Mouse (Mus musculus): ENCODE data around the gene Pramef25.
"Not testable (repeated sequence)": the region's sequence is repeated elsewhere in the genome, so short reads cannot be mapped to it uniquely, and the experiment has no call there.

Gene Pramef25

DNA sequence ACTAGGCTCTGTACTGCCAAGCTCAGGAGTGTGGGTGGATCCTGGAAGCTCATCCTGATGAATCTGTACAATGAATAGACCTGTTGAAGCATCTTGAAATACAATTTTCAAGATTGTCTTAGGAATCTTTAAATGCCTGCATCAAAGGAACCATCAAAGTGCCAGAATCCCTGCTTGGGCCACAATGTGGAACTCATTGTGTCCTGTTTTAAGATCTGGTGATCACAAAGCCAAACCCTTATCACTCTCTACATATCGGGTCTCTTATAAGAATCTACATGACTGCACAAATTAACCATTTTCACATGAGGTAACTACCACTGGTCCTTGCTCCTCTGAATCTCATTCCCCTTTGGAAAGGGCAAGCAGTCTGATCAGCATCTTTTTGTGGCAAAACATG lies at the start of gene Pramef25:
Gene Pramef25, minus strand, starts transcription at position 101 of the 400 bp plus-strand sequence.
- not testable (repeated sequence) for DNase-seq (ENCODE audit: low read depth)

DNA sequence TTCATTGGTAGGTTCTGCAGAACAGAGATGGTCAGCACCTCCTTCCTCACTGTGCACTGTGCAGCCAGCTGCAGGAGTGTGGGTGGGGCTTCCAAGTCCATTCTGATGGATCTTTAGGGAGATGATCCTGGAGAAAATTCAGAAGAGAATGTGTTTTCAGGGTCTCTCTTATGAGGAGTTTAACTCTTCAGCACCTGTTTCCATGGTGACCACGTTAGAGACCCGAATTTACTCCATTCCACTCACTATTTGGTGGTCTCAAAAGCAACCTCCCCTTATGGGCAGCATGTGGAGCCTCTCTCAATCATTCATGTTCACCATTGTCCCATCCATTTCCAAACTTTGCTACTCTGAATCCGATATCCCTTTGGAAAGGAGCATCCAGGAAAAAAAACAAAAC lies 43.5 kb upstream of the Pramef25 start, which contains the start of gene Pramef17:
Gene Pramef17, minus strand, starts transcription at position 101 of the 400 bp plus-strand sequence.
- not testable (repeated sequence) for DNase-seq (ENCODE audit: low read depth)

DNA sequence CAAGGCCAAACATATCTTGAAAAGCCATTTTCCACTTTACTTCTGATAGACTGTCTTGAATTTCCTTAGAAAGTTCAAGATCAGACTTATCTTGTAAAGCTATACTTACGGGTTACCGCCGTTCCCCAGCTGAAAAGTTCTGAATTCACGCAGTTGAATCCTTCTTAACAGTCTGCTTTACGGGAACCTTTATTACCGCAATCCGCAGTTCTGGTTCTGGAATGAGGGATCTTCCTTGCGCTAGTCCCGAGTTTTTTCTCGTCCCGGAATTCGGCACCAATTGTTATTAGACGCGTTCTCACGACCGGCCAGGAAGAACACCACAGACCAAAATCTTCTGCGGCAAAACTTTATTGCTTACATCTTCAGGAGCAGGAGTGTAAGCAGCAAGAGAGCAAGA lies 37.3 kb upstream of the Pramef25 start:
- not testable (repeated sequence) for DNase-seq (ENCODE audit: low read depth)

DNA sequence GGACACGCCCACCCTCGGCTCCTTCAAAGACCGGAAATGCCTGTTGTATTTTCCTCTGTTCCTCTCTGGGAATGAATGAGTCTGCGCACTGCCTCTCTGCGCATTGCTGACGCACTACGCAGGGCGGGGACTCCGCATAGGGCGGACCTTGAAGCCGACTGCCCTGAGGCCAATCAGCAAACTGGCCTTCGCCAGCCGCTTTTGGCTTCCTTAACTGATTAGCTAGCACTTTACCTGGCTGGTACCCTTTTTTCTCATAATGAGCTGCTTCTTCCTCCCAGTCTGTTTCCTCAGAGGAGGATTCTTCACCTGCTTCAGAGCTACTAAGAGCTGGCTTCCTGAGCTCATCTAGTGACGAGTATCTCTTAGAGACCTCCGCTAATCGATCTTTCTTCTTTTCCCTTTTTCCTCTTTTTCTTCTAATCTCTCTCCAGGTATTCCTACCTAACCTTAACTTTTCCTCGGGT lies 36.7 kb upstream of the Pramef25 start:
- not testable (repeated sequence) for DNase-seq (ENCODE audit: low read depth)

DNA sequence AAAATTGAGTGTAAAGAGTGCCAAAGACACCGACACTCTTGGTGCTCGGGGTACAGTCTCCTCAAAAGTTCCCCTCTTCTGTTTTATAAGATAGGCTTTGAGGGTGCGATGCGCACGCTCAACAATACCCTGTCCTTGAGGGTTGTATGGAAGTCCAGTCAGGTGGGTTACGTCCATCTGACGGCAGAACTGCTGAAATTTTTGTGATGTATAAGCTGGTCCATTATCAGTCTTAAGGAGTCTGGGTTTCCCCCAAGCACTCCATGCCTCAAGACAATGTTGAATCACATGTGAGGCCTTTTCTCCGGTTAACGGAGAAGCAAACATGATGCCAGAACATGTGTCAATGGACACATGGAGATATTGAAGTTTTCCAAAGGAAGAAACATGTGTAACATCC lies 34.9 kb upstream of the Pramef25 start:
- not testable (repeated sequence) for DNase-seq (ENCODE audit: low read depth)

DNA sequence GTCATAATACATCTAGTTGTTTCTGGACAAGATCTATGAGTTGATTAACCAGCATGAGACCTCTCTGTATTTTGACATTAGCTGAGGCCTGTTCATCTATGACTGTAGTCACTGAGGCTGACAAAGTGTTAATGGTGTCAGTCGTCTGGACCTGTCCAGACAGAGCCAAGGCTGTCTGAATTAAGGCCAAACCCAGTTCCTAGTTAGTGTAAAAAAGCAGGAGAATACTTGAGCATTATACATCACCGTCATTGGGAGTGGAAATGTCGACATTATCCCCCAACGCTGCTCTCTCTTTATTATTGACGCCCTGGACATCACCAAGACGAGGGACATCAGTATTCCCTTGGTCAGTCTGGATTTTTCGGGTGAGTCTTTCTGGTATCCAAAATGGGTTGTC lies 34.3 kb upstream of the Pramef25 start:
- DNase-seq (ENCODE audit: low read depth): not testable (repeated sequence)

DNA sequence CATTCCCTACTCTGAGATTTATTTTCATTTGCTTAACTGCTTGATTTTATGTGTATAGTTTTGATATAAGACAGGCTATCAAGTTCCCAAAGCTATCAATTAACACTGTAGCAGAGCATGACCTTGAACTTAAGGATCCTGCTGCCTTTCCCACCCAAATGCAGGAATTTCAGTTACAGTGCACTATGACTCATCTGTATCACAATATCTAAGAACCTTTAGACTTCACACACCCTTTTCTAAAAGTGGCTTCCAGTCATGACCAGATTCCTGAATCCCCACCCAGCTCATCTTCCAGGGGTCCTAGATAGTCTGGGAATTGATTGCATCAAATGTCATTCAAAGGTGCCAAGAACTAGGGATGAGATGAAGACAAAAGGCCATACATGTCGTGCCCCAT lies 32.6 kb upstream of the Pramef25 start:
- DNase-seq (ENCODE audit: low read depth): not testable (repeated sequence)

DNA sequence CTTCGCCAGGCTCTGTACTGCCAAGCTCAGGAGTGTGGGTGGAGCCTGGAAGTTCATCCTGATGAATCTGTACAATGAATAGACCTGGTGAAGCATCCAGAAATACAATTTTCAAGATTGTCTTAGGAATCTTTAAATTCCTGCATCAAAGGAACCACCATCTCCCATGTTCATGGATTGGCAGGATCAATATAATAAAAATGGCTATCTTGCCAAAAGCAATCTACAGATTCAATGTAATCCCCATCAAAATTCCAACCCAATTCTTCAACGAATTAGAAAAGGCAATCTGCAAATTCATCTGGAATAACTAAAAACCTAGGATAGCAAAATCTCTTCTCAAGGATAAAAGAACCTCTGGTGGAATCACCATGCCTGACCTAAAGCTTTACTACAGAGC lies 16.0 kb upstream of the Pramef25 start, which contains the start of gene Gm13101:
Gene Gm13101, minus strand, starts transcription at position 101 of the 400 bp plus-strand sequence.
- not testable (repeated sequence) for DNase-seq (ENCODE audit: low read depth)

DNA sequence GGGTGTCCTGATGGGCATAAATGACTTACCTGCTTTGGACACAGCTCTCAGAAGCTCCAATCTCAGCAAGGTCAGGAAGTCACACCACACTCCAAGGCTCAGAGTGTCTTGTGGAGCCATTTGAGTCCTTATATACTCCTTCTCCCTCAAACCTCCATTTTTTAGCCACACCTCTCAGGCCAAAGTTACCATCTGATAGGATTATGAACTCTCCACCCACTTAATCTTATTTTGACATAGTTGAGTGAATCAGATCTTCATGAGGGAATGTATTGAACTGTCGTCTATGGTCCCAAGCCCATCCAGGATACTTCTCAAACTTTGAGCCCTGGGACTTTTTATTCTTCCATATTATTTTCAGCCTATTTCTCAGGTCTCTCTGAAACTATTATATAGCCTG lies 50.5 kb downstream of the Pramef25 start, which contains the start of gene Pramef6:
Gene Pramef6, minus strand, starts transcription at position 101 of the 400 bp plus-strand sequence.
- not testable (repeated sequence) for DNase-seq (ENCODE audit: low read depth)
